Mouse (Mus musculus): ENCODE measurements around the gene Aatk.

DNA sequence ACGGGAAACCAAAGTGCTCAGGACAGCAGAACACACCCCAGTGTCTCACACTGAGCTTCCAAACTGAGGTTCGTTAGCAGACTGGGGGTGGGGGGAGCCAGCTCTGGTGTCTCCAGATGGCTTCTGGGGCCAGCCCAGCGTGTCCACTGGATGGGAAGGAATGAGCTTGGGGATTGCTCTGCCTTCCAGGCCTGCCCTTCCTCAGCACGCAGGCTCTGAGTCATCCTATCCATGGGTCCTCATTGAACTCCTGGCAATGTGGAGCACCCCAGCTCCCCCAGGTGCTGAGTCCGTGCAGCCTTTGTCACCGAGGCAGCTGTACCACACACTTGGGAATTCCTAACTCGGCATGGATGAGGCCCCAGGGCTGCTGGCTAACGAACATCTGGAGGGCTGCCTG lies 24.8 kb downstream of the Aatk start:
- TF ChIP-seq EP300 (IDR thresholded peaks at IDR 0.05) (no peak), CTCF (IDR thresholded peaks at IDR 0.05) (no peak)
